Mouse (Mus musculus): Measurements from ENCODE around the gene Asic2. TPM values are rescaled to one million over a fixed set of nuclear protein-coding genes. Genes with fewer than 3 reads are reported as not detected.
A peak's percentile ranks its signal among the peaks of the same experiment; 100 is the strongest.

The Asic2 gene
- polyA plus RNA-seq, 1 experiment from 2014 or later, result 8.7 TPM

DNA sequence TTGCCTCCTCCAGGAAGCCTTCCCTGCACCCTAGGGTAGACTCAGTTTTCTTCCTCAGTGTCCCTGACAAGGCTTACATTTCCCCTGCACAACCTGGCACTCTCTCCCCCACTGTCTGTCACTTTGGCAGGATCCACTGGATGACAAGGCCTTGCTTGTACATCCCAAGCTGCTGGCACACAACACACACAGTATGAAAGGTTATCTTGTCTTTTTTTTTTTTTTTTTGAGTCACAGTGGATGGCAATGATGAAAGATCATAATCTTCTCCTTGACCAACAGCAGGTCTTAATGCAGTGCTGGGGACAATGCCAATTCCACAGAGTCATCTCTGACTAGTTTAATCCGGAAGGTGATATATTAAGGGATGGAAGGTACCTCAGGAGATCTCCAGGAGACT is 30.7 kb downstream of the Asic2 start:
- Histone ChIP-seq H3K4me2 (ENCODE audit: low read length) (no peak overlapping the region), H3K9ac (replicated peaks; ENCODE audit: low read length) (no peak overlapping the region), H3K27ac (replicated peaks; ENCODE audit: low read depth, low read length) (no peak overlapping the region), H3K27me3 (ENCODE audit: control insufficient read depth, insufficient read depth, low read length) (no peaks in the 10 kb centered on the region), H3K36me3 (ENCODE audit: control insufficient read depth, insufficient read depth, low read length) (no peaks in the 10 kb centered on the region), H3K4me1 (ENCODE audit: control insufficient read depth, insufficient read depth, low read length) (no peaks in the 10 kb centered on the region), H3K4me3 (replicated peaks; ENCODE audit: low read depth, low read length) (no peak overlapping the region), H3K9me3 (ENCODE audit: control insufficient read depth, low read length) (no peaks in the 10 kb centered on the region)
- whole genome bisulfite sequencing, result 92% methylated on average over 1 of the region's 1 CpGs
- no peak for ATAC-seq (ENCODE audit: low FRiP score, low TSS enrichment)
- no peak for DNase-seq

DNA sequence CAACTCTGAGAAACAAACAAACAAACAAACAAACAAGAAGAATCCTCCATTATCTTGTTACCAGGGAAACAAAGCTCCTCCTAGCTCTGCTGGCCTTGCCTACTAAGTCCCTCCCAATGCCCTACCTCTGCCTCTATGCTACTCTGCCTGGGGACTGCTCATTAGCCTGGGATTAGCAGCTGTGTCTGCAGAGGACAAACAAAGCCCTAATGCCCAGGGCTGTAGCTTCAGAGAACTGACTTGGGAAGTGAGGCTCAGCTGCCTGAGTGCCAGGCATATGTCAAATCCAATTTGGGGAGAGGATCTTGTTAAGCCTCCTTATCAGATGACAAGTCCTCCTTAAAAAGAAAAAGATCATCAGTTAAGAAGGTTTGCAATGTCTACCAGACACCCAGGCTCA is 41.9 kb downstream of the Asic2 start:
- ATAC-seq (ENCODE audit: low FRiP score, low TSS enrichment), result peak; percentile 53; the same call in 1 of the 2 replicates
- peak; percentile 69 for DNase-seq

DNA sequence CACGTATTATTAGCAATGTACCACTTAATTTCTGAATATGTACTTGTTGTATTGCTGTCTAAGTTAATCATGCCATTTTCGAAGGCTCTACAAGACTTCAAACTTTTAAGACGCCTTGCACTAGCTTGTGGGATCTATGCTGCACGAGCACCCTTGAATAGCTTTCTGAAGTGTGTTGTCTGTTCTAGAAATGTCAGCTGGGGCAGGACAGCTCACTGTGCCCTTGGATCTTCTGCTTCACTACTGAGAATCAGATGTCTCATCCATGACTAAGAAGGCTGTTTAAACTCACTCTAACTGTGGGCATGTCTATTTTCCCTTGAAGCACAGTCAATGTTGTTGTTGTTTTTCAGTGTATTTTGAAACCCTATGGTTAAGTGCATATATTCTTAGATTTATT is 44.6 kb downstream of the Asic2 start:
- ATAC-seq (ENCODE audit: low FRiP score, low TSS enrichment) (no peak), DNase-seq (no peak)
- 87% methylated on average over 4 of the region's 4 CpGs for WGBS
- no peak overlapping the region for H3K4me3 ChIP-seq (replicated peaks; ENCODE audit: low read depth, low read length)
- H3K36me3 ChIP-seq (ENCODE audit: control insufficient read depth, insufficient read depth, low read length), result no peaks in the 10 kb centered on the region
- H3K27ac ChIP-seq (replicated peaks; ENCODE audit: low read depth, low read length), result no peak overlapping the region
- H3K9ac ChIP-seq (replicated peaks; ENCODE audit: low read length), result no peak overlapping the region
- no peak overlapping the region for H3K4me2 ChIP-seq (ENCODE audit: low read length)
- 0 out of 2 replicates have a peak, but pooled peaks cover 6% of the 10 kb centered on the region for H3K4me1 ChIP-seq (ENCODE audit: control insufficient read depth, insufficient read depth, low read length)
- H3K27me3 ChIP-seq (ENCODE audit: control insufficient read depth, insufficient read depth, low read length), result no peaks in the 10 kb centered on the region
- H3K9me3 ChIP-seq (ENCODE audit: control insufficient read depth, low read length), result no peaks in the 10 kb centered on the region

More for the DNA sequence above, 41.9 kb downstream of the Asic2 start:
- no peaks in the 10 kb centered on the region for H3K27me3 ChIP-seq (ENCODE audit: control insufficient read depth, insufficient read depth, low read length)
- H3K9me3 ChIP-seq (ENCODE audit: control insufficient read depth, low read length), result no peaks in the 10 kb centered on the region
- H3K4me1 ChIP-seq (ENCODE audit: control insufficient read depth, insufficient read depth, low read length), result 0 out of 2 replicates have a peak, but pooled peaks cover 6% of the 10 kb centered on the region
- no peak overlapping the region for H3K27ac ChIP-seq (replicated peaks; ENCODE audit: low read depth, low read length)
- H3K36me3 ChIP-seq (ENCODE audit: control insufficient read depth, insufficient read depth, low read length), result no peaks in the 10 kb centered on the region
- H3K4me3 ChIP-seq (replicated peaks; ENCODE audit: low read depth, low read length), result no peak overlapping the region
- H3K9ac ChIP-seq (replicated peaks; ENCODE audit: low read length), result no peak overlapping the region
- H3K4me2 ChIP-seq (ENCODE audit: low read length), result no peak overlapping the region

DNA sequence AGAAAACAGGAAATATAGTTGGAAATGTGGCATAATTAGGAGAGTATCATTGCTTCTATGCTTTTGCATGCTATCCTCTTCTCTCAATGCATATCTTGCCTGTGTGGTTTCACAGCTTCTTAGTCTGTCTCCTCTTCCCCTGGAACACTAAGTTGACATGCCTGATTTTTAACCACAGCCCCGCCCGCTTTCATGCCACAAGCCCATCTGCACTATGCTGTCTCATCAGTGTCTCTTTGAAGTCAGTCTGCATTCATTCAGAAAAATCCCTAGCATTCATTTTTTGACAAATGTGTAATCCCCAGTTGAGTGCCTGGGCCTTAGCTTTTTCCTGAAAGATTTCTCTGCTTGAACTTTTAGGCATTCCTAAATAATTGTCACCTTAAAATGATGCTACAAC is 45.2 kb downstream of the Asic2 start:
- no peak for ATAC-seq (ENCODE audit: low FRiP score, low TSS enrichment)
- Histone ChIP-seq H3K9me3 (ENCODE audit: control insufficient read depth, low read length) (no peaks in the 10 kb centered on the region), H3K27me3 (ENCODE audit: control insufficient read depth, insufficient read depth, low read length) (no peaks in the 10 kb centered on the region), H3K4me2 (ENCODE audit: low read length) (no peak overlapping the region), H3K4me1 (ENCODE audit: control insufficient read depth, insufficient read depth, low read length) (0 out of 2 replicates have a peak, but pooled peaks cover 6% of the 10 kb centered on the region), H3K36me3 (ENCODE audit: control insufficient read depth, insufficient read depth, low read length) (no peaks in the 10 kb centered on the region), H3K4me3 (replicated peaks; ENCODE audit: low read depth, low read length) (no peak overlapping the region), H3K9ac (replicated peaks; ENCODE audit: low read length) (no peak overlapping the region), H3K27ac (replicated peaks; ENCODE audit: low read depth, low read length) (no peak overlapping the region)
- no peak for DNase-seq
- 97% methylated on average over 2 of the region's 2 CpGs for WGBS

DNA sequence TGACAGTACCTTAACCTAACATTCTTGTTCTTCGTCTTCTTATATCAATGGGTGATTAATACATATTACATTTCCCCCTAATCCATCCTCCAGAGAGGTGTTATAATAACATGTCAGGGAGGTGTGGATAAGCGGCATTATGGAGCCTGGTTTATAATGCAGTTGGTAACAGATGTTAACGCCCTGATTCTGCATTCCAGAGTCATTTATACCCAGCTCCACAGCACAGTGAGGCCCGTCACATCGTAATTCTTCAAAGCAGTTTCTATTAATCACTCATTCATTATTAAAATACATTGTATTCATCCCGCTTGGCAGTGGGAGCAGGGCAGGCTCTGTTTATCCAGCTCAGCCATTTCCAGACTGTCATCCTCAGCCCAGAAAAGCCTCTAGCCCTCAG is 52.8 kb downstream of the Asic2 start:
- ATAC-seq (ENCODE audit: low FRiP score, low TSS enrichment) (no peak), DNase-seq (peak; percentile 47)
- H3K27ac ChIP-seq (replicated peaks; ENCODE audit: low read depth, low read length), result peak overlapping the region; percentile 52; the same call in 1 of the 2 replicates

DNA sequence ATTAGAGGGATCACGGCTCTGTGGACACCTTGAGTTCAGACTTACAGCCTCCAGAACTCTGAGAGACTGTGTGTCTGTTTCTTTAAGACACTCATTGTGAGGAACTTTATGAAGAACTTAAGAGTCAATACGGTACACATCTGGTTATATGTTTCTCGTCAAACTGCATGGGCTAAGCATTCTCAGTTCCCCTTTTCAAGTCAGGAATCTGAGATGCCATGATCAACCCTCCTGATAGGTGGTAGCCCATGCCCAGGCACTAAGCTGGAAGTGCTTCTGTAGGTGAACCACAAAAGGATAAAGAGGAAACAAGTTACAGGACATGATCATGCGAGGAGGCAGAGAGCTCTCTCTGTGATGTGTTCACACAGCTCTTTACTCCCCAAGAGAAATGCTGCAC is 55.2 kb downstream of the Asic2 start:
- Histone ChIP-seq H3K4me2 (ENCODE audit: low read length) (no peak overlapping the region), H3K27me3 (ENCODE audit: control insufficient read depth, insufficient read depth, low read length) (no peaks in the 10 kb centered on the region), H3K9me3 (ENCODE audit: control insufficient read depth, low read length) (no peaks in the 10 kb centered on the region), H3K4me3 (replicated peaks; ENCODE audit: low read depth, low read length) (no peak overlapping the region), H3K36me3 (ENCODE audit: control insufficient read depth, insufficient read depth, low read length) (no peaks in the 10 kb centered on the region), H3K9ac (replicated peaks; ENCODE audit: low read length) (no peak overlapping the region), H3K4me1 (ENCODE audit: control insufficient read depth, insufficient read depth, low read length) (no peaks in the 10 kb centered on the region; the same call in 1 of the 2 replicates), H3K27ac (replicated peaks; ENCODE audit: low read depth, low read length) (no peak overlapping the region)
- WGBS, result 93% methylated on average over 4 of the region's 4 CpGs
- ATAC-seq (ENCODE audit: low FRiP score, low TSS enrichment) (no peak), DNase-seq (no peak)

More for the DNA sequence above, 52.8 kb downstream of the Asic2 start:
- Histone ChIP-seq H3K4me3 (replicated peaks; ENCODE audit: low read depth, low read length) (no peak overlapping the region), H3K4me2 (ENCODE audit: low read length) (no peak overlapping the region), H3K36me3 (ENCODE audit: control insufficient read depth, insufficient read depth, low read length) (no peaks in the 10 kb centered on the region), H3K27me3 (ENCODE audit: control insufficient read depth, insufficient read depth, low read length) (no peaks in the 10 kb centered on the region), H3K9me3 (ENCODE audit: control insufficient read depth, low read length) (no peaks in the 10 kb centered on the region), H3K9ac (replicated peaks; ENCODE audit: low read length) (no peak overlapping the region), H3K4me1 (ENCODE audit: control insufficient read depth, insufficient read depth, low read length) (no peaks in the 10 kb centered on the region; the same call in 1 of the 2 replicates)
- 24% methylated on average over 6 of the region's 6 CpGs for WGBS

DNA sequence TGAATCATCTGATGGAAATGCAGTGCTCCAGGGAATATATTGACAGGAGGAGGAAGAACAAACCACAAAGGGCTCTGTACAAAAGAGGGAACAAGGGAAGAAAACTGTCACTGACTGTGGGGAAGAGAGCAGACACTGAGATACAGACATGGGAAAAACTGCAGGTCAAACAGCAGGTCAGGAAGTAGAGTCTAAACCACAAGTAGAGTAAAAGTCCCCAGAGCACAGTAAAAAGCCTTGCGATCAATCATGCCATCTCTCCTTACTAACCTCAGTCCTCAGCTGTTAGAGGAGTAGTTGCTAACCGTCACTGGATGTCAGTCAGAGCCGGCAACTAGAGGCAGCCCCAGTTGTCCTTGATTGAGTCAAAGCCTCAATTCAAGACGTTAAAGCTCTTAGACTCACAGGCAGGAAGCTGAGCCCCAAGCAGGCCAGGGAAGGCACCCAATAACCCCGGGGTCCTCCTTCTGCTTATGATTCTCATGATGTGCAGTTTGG is 58.8 kb downstream of the Asic2 start:
- Histone ChIP-seq H3K4me3 (replicated peaks; ENCODE audit: low read depth, low read length) (no peak overlapping the region), H3K9me3 (ENCODE audit: control insufficient read depth, low read length) (no peaks in the 10 kb centered on the region), H3K27me3 (ENCODE audit: control insufficient read depth, insufficient read depth, low read length) (no peaks in the 10 kb centered on the region), H3K4me2 (ENCODE audit: low read length) (no peak overlapping the region), H3K36me3 (ENCODE audit: control insufficient read depth, insufficient read depth, low read length) (no peaks in the 10 kb centered on the region), H3K9ac (replicated peaks; ENCODE audit: low read length) (no peak overlapping the region), H3K27ac (replicated peaks; ENCODE audit: low read depth, low read length) (no peak overlapping the region), H3K4me1 (ENCODE audit: control insufficient read depth, insufficient read depth, low read length) (0 out of 2 replicates have a peak, but pooled peaks cover under 1% of the 10 kb centered on the region)
- ATAC-seq (ENCODE audit: low FRiP score, low TSS enrichment), result no peak
- DNase-seq, result no peak
- WGBS, result 83% methylated on average over 5 of the region's 5 CpGs

DNA sequence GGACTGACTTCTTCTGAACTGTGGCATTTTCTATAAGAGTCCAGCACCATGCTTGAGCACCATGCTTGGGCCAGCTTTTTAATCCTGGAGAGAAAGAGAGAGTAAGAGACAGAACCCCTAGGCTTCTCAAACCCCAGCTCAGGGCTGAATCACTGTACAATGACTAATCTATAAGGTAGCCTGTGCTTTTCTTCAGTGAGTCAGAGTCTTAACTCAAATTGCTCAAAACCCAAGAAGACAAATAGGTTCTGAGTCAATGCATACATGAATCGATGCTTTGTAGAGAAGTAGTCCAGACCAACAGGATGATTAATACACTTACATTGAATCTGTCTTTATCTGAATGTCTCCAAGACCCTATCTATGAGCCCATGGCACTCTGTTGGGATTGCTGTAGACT is 59.5 kb downstream of the Asic2 start:
- no peak for DNase-seq
- Histone ChIP-seq H3K4me2 (ENCODE audit: low read length) (no peak overlapping the region), H3K4me1 (ENCODE audit: control insufficient read depth, insufficient read depth, low read length) (0 out of 2 replicates have a peak, but pooled peaks cover 2% of the 10 kb centered on the region), H3K9me3 (ENCODE audit: control insufficient read depth, low read length) (no peaks in the 10 kb centered on the region), H3K9ac (replicated peaks; ENCODE audit: low read length) (no peak overlapping the region), H3K4me3 (replicated peaks; ENCODE audit: low read depth, low read length) (no peak overlapping the region), H3K36me3 (ENCODE audit: control insufficient read depth, insufficient read depth, low read length) (no peaks in the 10 kb centered on the region), H3K27me3 (ENCODE audit: control insufficient read depth, insufficient read depth, low read length) (no peaks in the 10 kb centered on the region), H3K27ac (replicated peaks; ENCODE audit: low read depth, low read length) (no peak overlapping the region)
- no peak for ATAC-seq (ENCODE audit: low FRiP score, low TSS enrichment)
- WGBS, result 90% methylated on average over 1 of the region's 1 CpGs

DNA sequence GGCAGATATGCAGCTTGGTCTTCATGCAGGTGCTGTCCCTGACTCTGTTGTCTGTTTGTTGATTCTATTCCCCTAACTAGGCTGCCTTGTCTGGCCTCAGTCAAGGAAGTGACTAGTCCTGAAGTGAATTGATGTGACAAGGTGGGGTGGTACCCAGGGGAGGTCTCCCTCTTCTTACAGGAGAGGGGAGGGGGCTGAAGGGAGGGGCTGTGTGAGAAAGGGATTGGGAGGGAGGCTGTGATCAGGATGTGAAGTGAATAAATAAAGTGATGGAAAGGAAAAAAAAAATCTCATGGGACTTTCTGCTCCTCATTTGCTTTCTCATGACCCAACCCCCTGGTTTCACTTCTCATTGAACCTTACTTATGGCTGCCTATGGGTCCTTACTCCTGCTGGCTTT is 65.9 kb downstream of the Asic2 start:
- Histone ChIP-seq H3K4me2 (ENCODE audit: low read length) (no peak overlapping the region), H3K4me1 (ENCODE audit: control insufficient read depth, insufficient read depth, low read length) (peaks cover 11% of the 10 kb centered on the region), H3K4me3 (replicated peaks; ENCODE audit: low read depth, low read length) (no peak overlapping the region), H3K27me3 (ENCODE audit: control insufficient read depth, insufficient read depth, low read length) (no peaks in the 10 kb centered on the region), H3K9me3 (ENCODE audit: control insufficient read depth, low read length) (no peaks in the 10 kb centered on the region), H3K36me3 (ENCODE audit: control insufficient read depth, insufficient read depth, low read length) (no peaks in the 10 kb centered on the region), H3K27ac (replicated peaks; ENCODE audit: low read depth, low read length) (no peak overlapping the region), H3K9ac (replicated peaks; ENCODE audit: low read length) (no peak overlapping the region)
- ATAC-seq (ENCODE audit: low FRiP score, low TSS enrichment) (no peak), DNase-seq (no peak)
